Mouse (Mus musculus) neural tube, embryonic 11.5 days (tissue): ENCODE measurements around the gene Coro6. TPM values are rescaled to one million over a fixed set of nuclear protein-coding genes. Genes with fewer than 3 reads are reported as not detected.

Experiments used
- ATAC-seq: fragments of 200-750 bp; cut with Nextera tagmentation; 2 replicates; pipeline ENCODE4 v1.8.0; 2017; ENCODE audit warnings: moderate number of reproducible peaks, mild to moderate bottlenecking, moderate TSS enrichment, moderate library complexity; ENCODE audit not compliant: insufficient read depth, low FRiP score, low TSS enrichment
- DNase-seq: peaks from one replicate; pipeline ENCODE4 v3.0.0-alpha.2; 2015; ENCODE audit warnings: low spot score
- H3K27ac ChIP-seq: fragments of 300-500 bp; sonication (generic); 2 replicates; pipeline ENCODE4 v1.5.1; 2014; ENCODE audit warnings: low read depth, mild to moderate bottlenecking, low read length
- H3K27me3 ChIP-seq: fragments of 300-500 bp; sonication (generic); 2 replicates; pipeline ENCODE4 v1.6.1; 2014; ENCODE audit warnings: mild to moderate bottlenecking, low read length, mixed read lengths; ENCODE audit not compliant: control insufficient read depth, insufficient read depth
- H3K36me3 ChIP-seq: fragments of 300-500 bp; sonication (generic); 2 replicates; pipeline ENCODE4 v1.6.1; 2014; ENCODE audit warnings: mild to moderate bottlenecking, low read length, moderate library complexity, mixed read lengths; ENCODE audit not compliant: control insufficient read depth, insufficient read depth
- H3K4me1 ChIP-seq: fragments of 300-500 bp; sonication (generic); 2 replicates; pipeline ENCODE4 v1.6.1; 2014; ENCODE audit warnings: low read length, mixed read lengths; ENCODE audit not compliant: control insufficient read depth, insufficient read depth
- H3K4me2 ChIP-seq: fragments of 300-500 bp; sonication (generic); 2 replicates; pipeline ENCODE4 v1.6.1; 2014; ENCODE audit warnings: low read depth, mild to moderate bottlenecking, moderate library complexity
- H3K4me3 ChIP-seq: fragments of 300-500 bp; sonication (generic); 2 replicates; pipeline ENCODE4 v1.5.1; 2014; ENCODE audit warnings: low read depth, low read length
- H3K9ac ChIP-seq: fragments of 300-500 bp; sonication (generic); 2 replicates; pipeline ENCODE4 v1.6.1; 2014; ENCODE audit warnings: mild to moderate bottlenecking, low read length
- H3K9me3 ChIP-seq: fragments of 300-500 bp; sonication (generic); 2 replicates; pipeline ENCODE4 v1.6.1; 2016; ENCODE audit warnings: low read length; ENCODE audit not compliant: control insufficient read depth
- WGBS: fragments of 180-500 bp; shearing (Covaris S2); extraction: QIAGEN DNeasy Blood & Tissue Kit; methylation state at CpG from one replicate; pipeline ENCODE4 v1.1.7; 2014; 5-methylcytosine and 5-hydroxymethylcytosine counted together
- polyA plus RNA-seq: library from polyadenylated mRNA; unstranded; fragments of >200 nt; fragmentation: Nextera tagmentation; extraction: Ambion mirVana; gene quantifications from 2 replicates; pipeline ENCODE4 v1.2.1, GENCODE M21; 2014

Gene Coro6
- polyA plus RNA-seq, 1 experiment from 2014 or later = 0.41 TPM

GRCm38 (mm10) chr11:77493512-77494343 lies 31.5 kb downstream of the Coro6 start, which contains the start of gene Git1:
Gene Git1 (plus strand): TSS chr11:77493562.
- DNase-seq (peak; percentile 55), ATAC-seq (no peak)
- Histone ChIP-seq H3K4me3 (peak within 1 kb of the TSS; percentile 94), H3K9me3 (no peaks in the 10 kb centered on the region), H3K27me3 (no peaks in the 10 kb centered on the region), H3K36me3 (no peaks in the 10 kb centered on the region), H3K27ac (peak within 1 kb of the TSS; percentile 89), H3K4me1 (peaks cover 47% of the 10 kb centered on the region), H3K4me2 (peak within 1 kb of the TSS; percentile 88), H3K9ac (peak within 1 kb of the TSS; percentile 93)
- 2% methylated on average over 45 of the region's 74 CpGs for WGBS

GRCm38 (mm10) chr11:77494344-77494676 lies 32.1 kb downstream of the Coro6 start:
- H3K4me3 ChIP-seq = peak overlapping the region; percentile 94
- H3K9ac ChIP-seq = peak overlapping the region; percentile 93
- H3K27ac ChIP-seq = peak overlapping the region; percentile 85; the same call in 1 of the 2 replicates
- DNase-seq (no peak), ATAC-seq (no peak)
- H3K27me3 ChIP-seq = no peaks in the 10 kb centered on the region
- H3K9me3 ChIP-seq = no peaks in the 10 kb centered on the region
- peak overlapping the region; percentile 88 for H3K4me2 ChIP-seq
- H3K4me1 ChIP-seq = peaks cover 47% of the 10 kb centered on the region
- WGBS = 32% methylated on average over 4 of the region's 4 CpGs
- H3K36me3 ChIP-seq = 0 out of 2 replicates have a peak, but pooled peaks cover 2% of the 10 kb centered on the region

GRCm38 (mm10) chr11:77494782-77495181 lies 32.6 kb downstream of the Coro6 start:
- H3K9ac ChIP-seq = no peak overlapping the region
- no peaks in the 10 kb centered on the region for H3K27me3 ChIP-seq
- H3K27ac ChIP-seq = no peak overlapping the region
- ATAC-seq (no peak), DNase-seq (no peak)
- H3K4me3 ChIP-seq = no peak overlapping the region; the same call in 1 of the 2 replicates
- H3K4me2 ChIP-seq = peak overlapping the region; percentile 88
- H3K9me3 ChIP-seq = no peaks in the 10 kb centered on the region
- 81% methylated on average over 6 of the region's 6 CpGs for WGBS
- 0 out of 2 replicates have a peak, but pooled peaks cover 3% of the 10 kb centered on the region for H3K36me3 ChIP-seq
- peaks cover 47% of the 10 kb centered on the region for H3K4me1 ChIP-seq

- no peaks in the 10 kb centered on the region for H3K27me3 ChIP-seq
- H3K36me3 ChIP-seq = peaks cover 5% of the 10 kb centered on the region; the same call in 1 of the 2 replicates
- H3K4me1 ChIP-seq = peaks cover 42% of the 10 kb centered on the region
- H3K27ac ChIP-seq = no peak overlapping the region
- no peak for ATAC-seq
- H3K4me3 ChIP-seq = no peak overlapping the region
- no peak overlapping the region for H3K4me2 ChIP-seq
- no peak for DNase-seq
- H3K9ac ChIP-seq = no peak overlapping the region
- H3K9me3 ChIP-seq = no peaks in the 10 kb centered on the region
Measured at GRCm38 (mm10) chr11:77495507-77495906, 33.3 kb downstream of the Coro6 start.

GRCm38 (mm10) chr11:77497341-77497756 lies 35.1 kb downstream of the Coro6 start:
- no peak for ATAC-seq
- DNase-seq = peak; percentile 69
- H3K27ac ChIP-seq = peak overlapping the region; percentile 54
- no peaks in the 10 kb centered on the region for H3K9me3 ChIP-seq
- 12% methylated on average over 6 of the region's 6 CpGs for WGBS
- no peak overlapping the region for H3K4me3 ChIP-seq
- H3K27me3 ChIP-seq = no peaks in the 10 kb centered on the region
- peaks cover 5% of the 10 kb centered on the region; the same call in 1 of the 2 replicates for H3K36me3 ChIP-seq
- H3K9ac ChIP-seq = no peak overlapping the region; the same call in 1 of the 2 replicates
- peaks cover 26% of the 10 kb centered on the region for H3K4me1 ChIP-seq
- H3K4me2 ChIP-seq = no peak overlapping the region

- Histone ChIP-seq H3K9me3 (no peaks in the 10 kb centered on the region), H3K27me3 (no peaks in the 10 kb centered on the region), H3K4me1 (peaks cover 26% of the 10 kb centered on the region), H3K4me2 (no peak overlapping the region), H3K9ac (no peak overlapping the region; the same call in 1 of the 2 replicates), H3K36me3 (peaks cover 9% of the 10 kb centered on the region; the same call in 1 of the 2 replicates), H3K27ac (no peak overlapping the region), H3K4me3 (no peak overlapping the region)
- ATAC-seq (no peak), DNase-seq (no peak)
- WGBS = 25% methylated on average over 4 of the region's 4 CpGs
Measured at GRCm38 (mm10) chr11:77497851-77498250, 35.6 kb downstream of the Coro6 start.

GRCm38 (mm10) chr11:77498261-77499139 lies 36.3 kb downstream of the Coro6 start:
- no peak overlapping the region; the same call in 1 of the 2 replicates for H3K9ac ChIP-seq

GRCm38 (mm10) chr11:77499354-77499753 lies 37.1 kb downstream of the Coro6 start:
- WGBS = 90% methylated on average over 7 of the region's 7 CpGs
- Histone ChIP-seq H3K9me3 (no peaks in the 10 kb centered on the region), H3K4me1 (peaks cover 18% of the 10 kb centered on the region), H3K4me2 (no peak overlapping the region), H3K27ac (no peak overlapping the region), H3K4me3 (no peak overlapping the region), H3K27me3 (no peaks in the 10 kb centered on the region), H3K9ac (no peak overlapping the region), H3K36me3 (peaks cover 23% of the 10 kb centered on the region)
- no peak for ATAC-seq
- no peak for DNase-seq

More at GRCm38 (mm10) chr11:77498261-77499139, 36.3 kb downstream of the Coro6 start:
- H3K27ac ChIP-seq = no peak overlapping the region
- H3K27me3 ChIP-seq = no peaks in the 10 kb centered on the region
- DNase-seq (no peak), ATAC-seq (no peak)
- peaks cover 26% of the 10 kb centered on the region for H3K4me1 ChIP-seq
- WGBS = 83% methylated on average over 12 of the region's 12 CpGs
- peaks cover 16% of the 10 kb centered on the region for H3K36me3 ChIP-seq
- no peaks in the 10 kb centered on the region for H3K9me3 ChIP-seq
- H3K4me2 ChIP-seq = no peak overlapping the region
- no peak overlapping the region for H3K4me3 ChIP-seq
